Mouse (Mus musculus) left cerebral cortex, adult 18-20 months (tissue): ENCODE measurements around the gene Gpc5. TPM values are rescaled to one million over a fixed set of nuclear protein-coding genes. Genes with fewer than 3 reads are reported as not detected.

Source experiments
- DNase-seq, 2 experiments: peaks; one replicate each; pipeline ENCODE4 v3.0.0; 2021 to 2022; ENCODE audit warnings: low spot score in 2 of 2, mixed read lengths in 1 of 2
- total RNA-seq, 2 experiments: library from RNA; stranded (reverse); gene quantifications; 2 replicates each; pipeline ENCODE4 v1.2.3; 2021

Gene Gpc5
- total RNA-seq, 2 experiments from 2014 or later: 28.9 to 33.1 TPM

DNA sequence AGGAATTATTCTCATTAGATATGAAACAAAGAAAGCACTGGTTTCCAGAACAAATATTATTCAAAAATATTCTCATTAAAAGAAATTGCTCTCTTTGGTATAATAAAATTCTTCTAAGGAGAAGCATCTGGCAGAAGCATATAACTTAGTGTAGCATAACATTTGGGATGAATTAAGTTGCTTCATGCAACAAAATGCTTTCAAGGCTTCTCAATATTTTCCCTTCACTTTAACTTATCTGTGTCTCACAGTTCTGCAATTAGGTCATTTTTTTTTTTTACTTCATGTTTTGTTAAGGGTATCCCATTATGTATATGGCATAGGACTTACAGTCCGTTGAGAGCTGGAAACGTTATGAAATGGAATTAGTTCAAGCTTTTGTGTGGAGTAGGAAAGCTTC lies 250.6 kb downstream of the Gpc5 start:
- no peak for DNase-seq

DNA sequence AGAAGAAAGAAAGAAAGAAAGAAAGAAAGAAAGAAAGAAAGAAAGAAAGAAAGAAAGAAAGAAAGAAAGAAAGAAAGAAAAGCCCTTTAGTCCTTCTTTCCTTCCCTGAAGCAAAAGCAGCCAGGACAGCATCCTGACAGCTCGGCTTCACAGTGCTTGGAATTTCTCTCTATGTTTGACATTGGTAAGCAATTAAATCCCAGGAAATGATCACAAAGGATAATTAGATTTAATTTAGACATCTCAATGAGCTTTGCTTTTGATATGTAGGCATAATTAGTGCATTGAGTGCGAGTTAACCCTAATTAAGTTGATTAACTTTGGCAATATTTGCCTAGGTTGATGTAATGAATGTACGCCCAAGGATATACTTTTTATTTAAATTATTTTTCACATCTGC lies 257.4 kb downstream of the Gpc5 start:
- DNase-seq: no peak

DNA sequence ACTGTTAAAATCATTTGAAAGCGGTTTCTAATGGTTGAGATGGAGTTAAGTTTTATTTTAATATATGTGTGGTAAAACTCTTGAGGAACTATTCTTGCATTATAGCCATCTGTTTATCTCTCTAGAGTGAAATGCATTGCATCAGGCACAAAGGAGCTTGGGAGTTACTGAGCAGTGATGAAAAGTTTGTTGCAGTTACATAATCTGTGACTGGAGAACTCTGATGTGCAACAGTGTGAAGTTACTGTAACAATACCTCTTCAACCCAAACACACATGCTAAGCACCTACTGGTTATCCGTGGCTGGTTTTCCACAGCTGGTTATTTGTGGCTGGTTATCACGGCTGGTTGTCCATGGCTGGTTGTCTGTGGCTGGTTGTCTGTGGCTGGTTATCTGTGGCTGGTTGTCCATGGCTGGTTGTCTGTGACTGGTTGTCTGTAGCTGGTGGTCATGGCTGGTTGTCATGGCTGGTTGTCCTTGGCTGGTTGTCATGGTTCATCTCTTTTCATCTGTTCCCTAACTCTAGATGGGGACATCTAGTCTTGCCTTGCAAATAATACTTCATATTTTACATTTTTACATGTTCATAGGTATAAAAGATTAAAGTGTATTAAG lies 273.4 kb downstream of the Gpc5 start:
- DNase-seq: no peak

DNA sequence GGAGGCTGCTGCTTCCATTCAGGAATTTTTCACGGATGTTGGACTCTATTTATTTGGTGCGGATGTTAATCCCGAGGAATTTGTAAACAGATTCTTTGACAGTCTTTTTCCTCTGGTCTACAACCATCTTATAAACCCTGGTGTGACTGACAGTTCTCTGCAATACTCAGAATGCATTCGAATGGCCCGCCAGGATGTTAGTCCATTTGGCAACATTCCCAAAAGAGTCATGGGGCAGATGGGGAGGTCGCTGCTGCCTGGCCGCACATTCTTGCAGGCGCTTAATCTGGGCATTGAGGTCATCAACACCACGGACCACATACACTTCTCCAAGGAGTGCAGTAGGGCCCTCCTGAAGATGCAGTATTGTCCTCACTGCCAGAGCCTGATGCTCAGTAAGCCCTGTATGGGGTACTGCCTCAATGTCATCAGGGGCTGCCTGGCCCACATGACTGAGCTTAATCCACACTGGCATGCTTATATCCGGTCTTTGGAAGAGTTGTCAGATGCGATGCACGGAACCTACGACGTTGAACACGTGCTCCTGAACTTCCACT lies 277.7 kb downstream of the Gpc5 start:
- DNase-seq: no peak

DNA sequence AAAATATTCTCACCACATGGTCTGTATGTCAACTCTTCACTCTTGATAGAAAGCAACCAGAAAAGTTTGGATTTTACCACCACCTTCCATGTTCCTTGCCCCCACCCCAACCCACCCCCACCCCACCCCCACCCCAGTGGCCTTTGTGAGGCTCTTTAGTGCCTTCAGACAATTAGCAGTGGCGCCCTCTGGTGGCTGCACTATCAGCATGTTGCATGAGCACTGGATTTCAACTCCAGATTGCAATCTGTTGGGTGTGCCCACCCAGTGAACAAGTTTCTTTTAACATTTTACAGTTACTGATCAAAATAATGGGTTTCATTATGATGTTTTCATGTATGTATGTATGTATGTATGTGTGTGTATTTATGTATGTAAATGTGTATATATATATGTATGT lies 279.1 kb downstream of the Gpc5 start:
- DNase-seq: peak; percentile 17 to 53

DNA sequence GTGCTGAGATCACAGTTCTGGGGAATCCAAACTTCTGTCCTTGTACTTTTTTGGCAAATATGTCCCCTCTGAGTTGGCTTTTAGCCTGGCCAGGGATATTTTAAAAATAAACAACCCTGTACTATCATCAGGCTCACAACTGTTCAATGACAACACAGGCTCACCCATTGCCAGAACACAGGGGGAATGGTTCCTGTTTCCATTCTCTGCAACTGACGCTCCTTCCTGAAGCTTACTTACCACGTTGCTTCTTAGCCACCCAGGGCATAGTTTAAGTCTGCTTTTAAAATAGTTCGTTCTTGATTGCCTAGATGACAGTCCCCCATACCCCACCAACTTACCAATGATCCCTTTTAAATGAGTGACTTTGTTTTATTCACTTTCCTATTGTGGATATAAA lies 299.8 kb downstream of the Gpc5 start:
- DNase-seq: no peak

DNA sequence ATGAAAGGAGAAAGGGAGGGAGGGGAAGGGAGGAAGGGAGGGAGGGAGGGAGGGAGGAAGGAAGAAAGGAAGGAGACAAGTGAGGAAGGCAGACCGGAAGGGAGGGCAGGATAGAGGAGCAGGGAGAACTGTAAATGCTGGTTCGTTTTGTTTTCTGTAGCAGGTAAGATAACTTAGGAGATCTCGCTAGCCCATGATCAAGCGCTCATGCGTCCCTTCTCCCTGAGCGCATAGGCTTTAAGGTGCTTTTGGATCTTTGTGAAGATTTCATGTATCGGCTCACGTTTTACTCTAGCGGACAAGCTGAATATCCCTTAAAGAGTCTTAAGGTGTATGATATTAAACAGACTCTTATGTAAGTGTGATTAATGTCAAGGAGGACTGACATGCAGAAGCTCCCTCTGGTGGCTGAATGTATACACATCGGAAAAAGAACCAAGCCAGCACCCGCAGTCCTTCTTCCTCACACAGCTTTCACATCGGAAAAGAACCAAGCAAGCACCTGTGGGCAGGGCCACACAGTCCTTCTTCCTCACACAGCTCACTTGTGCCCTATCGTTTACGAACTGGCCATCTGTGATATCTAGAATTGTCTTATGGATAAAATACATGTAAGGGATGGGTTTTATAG lies 301.0 kb downstream of the Gpc5 start:
- peak; percentile 42 to 50 for DNase-seq

DNA sequence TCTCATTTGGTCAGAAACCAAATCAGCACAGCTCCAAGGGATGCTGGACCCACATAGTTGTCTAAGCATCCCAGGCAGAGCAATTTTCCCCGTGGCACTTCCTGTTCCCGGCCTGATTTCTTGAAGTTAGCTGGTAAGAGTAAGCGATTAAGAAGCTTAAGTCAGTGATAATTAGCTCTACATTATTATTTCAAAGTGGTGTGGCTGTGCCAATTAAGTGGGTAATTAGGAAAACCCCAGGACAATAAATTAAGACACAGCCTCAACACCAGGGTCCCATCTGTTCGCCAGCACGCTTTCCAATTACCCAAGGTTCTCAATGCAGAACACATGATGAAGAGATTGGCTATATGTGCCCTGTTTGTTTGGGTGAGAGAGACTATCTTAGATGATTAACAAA lies 314.6 kb downstream of the Gpc5 start:
- no peak for DNase-seq

DNA sequence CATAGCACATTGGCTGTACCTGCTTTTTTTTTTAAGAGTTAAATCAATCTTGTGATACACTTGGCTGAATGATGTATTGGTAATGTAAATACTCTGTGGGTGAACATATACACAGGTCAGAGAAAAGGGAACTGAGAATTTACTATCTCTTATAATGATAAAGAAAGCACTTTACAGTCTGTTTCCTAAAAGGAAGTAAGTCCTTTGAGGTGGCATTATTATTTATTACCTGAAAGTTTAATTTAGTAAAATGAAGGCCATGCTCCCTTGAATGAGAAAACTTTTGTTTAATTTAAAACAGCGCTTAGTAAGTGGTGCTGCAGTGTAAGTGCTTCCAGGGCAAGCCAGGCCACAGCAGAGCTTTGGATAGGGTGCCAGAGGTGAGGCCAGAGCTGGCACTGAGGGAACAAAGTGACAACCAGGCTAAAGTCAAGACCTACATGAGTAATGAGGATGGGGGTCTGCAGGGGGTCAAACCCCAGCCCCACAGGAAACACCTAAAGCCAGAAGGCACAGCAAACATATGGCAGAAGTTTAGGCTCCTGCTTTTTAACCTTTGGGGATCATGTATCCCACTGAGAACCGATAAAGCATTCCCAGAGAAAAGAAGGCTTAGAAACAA lies 315.4 kb downstream of the Gpc5 start:
- DNase-seq: no peak

DNA sequence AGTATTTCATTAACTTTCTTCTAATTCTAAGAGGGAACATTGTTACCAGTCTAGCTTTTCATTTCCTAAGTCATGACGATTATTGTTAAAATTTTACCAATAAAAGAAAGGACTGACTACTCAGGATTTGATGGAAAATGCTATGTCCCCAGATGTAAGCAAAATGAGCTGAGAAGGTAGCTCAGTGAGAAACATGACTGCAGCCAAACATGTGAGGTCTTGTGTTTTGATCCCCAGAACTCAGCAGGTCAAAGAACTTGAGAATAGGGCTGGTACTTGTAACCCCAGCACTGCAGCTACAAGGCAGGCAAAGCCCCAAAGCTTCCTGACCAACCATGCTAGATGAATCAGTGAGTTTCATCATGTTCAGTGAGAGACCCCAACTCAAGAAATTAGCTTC lies 318.9 kb downstream of the Gpc5 start:
- DNase-seq: no peak

DNA sequence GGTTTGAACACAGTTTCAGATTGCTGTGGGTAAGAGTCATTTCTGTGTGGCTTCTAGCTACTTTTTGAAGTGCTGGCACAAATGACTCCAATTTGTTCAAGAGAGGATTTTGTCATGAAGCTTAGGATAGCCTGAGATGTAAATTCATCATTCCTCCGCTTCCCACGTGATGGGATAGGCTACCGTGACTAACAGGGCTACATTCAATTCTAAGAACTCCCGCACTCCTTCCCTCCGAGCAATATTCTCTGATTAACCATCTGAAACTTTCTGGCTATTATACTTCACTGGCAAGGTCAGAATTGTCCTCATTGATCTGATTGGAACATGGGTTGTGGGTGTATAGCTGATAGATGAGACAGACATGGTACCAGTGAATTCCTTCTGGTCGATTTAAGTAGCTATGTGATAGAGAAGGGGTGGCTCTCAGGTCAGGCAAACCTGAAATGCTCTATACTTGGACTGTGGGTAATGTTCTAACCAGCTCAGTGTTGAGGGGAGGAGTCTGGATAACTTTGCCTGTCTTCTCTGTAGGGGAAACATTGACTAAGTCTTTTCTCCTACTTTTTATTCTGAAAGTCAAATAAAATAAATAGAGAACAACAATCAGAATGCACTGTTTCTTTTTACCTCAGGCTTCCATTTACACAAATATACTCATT lies 319.6 kb downstream of the Gpc5 start:
- no peak for DNase-seq

DNA sequence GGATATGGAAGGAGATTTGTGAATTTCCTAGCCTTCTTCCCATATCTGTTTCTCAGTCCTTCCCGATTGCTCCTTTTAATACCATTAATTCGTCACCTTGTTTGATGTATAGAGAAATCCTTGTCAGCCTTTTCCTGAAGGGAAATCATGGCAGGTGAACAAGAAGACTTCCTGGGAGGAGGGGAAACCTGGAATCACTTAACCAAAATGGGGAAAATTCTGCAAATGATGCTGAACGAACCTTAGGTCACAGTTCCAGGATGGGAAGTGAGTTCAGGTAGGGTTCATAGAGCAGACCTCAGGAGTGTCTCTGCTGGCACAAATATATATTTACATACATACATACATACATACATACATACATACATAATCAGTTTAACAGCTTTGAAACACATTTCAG lies 320.8 kb downstream of the Gpc5 start:
- DNase-seq: no peak

DNA sequence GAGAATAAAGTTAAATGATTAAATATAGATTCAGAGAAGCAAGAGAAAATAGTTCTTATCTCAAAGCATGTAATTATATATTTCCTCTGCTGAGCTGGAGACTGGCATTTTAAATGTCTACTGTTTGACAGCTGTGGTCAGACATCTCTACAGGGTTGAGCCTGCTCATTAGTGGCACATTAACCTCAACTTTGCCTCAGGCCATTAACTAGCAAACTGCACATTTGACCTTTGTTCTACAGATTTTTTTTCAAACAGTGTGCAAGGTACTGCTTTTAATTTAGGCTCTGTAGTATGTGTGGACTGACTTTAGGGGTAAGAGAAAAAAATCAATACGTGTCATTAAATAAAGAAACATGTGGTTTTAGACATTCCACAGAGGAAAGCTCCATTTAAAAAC lies 321.4 kb downstream of the Gpc5 start:
- DNase-seq: no peak

DNA sequence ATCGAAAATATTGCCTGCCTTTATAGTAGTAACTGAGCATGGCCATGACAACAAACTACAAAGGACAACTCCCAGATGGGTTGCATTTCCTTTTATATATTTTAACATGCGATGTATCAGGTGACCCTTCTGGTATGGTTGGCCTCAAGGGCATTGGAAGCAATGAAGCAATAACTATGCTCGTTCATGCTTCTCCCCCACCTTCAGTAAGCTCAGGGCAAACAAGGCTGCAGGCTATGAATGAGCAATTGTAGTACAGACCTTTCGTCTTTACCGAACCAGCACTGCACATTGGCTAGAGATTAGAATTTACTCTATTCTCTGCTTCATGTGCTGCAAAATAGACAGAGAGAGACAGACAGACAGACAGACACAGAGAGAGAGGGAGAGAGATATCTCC lies 322.5 kb downstream of the Gpc5 start:
- DNase-seq: no peak

DNA sequence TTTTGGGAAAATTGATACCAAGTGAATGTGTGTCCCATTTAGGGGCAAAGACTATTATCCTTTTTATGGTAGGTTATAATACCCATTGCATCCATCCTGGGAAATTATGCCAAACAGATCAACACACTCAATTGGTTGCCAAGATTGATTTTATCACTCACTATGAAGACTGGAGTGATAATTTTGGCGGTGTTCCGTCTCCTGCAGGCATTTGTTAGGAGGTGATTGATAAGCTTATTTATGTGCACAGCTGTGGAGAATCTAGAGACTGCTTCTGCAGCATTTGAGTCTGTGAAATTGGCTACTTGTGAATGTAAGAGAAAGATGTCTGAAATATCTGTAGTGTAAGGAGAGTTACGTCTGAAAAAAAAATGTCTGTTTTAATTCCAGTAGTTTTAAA lies 340.0 kb downstream of the Gpc5 start:
- DNase-seq: no peak

DNA sequence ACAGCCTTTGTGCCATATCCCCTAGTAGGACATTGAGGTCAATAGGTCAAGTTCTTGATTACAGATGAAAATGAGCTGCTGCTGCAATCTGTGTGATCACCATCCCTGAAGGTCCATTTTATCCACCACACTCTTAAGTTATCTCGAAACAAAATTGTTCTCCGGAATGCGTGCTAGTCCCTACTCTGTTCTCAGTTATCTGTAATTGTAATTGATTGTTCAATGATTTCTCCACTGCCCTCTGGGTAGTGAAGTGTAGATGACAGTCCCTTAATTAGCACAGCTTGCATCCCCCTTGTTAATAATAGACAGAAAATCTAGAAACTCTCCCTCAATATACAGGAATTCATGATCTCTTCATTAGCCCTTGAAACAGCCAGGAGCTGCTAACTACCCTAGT lies 340.4 kb downstream of the Gpc5 start:
- DNase-seq: no peak

DNA sequence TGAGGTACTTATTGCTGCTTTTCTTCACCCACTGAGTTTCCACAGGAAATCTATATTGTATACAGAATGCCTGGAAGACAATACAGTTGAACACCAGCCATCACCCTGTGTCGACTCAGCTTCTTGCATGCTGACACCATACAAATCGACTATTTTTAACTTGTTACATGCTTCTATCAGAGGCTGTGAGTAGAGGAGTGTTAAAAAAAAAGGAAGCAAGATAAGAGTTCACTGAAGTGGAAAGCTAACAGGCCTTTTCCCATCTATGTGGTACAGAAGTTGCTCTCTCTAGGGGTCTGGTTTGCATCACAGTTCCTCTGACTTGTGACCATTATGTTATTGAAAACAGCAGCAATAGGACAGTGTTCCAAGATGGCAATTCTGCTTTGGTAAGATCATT lies 344.6 kb downstream of the Gpc5 start:
- DNase-seq: no peak

DNA sequence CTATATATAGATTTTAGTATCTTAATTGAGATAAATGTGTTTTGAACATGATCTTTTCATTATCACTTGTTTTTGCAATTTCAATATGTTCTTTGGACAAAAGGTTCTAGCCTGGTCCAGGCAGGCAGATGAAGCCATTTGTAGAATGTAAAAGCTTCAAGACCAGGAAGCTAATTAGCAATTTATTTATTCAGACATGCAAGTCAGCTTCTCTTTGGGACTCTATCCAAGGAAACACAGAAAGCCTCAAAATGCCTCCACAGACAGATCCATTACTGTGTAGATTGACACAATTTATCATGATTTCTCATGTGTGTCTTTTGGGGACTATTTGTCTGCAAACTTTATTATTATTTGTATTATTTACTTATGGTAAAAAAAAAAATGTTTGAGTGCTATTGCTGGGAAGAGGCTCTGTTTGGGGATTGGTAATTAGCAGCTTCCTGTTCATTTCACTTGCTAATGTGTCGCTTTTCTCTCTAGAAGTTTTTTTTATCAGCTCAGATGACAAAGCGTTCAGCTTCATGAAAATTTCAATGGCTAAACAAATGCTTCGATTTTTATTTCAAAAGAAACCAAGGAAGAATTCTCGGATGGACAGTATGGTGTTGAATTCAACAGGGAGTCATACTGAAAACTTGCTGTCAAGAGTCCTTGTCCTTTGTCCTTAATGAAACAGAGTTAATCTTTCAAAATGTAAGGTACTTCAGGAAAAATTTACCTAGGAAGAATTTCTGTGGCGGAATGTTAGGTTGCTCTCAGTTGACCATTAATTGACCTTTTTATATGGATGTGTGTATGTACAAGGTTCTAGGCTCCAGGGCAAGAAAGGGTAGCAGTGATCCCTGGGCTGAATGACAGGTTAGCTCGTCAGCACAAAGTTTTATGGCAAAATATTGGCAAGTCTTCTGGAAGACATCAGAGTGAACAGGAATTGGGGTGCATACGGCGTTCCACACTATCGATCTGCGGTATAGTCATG lies 353.1 kb downstream of the Gpc5 start:
- DNase-seq: no peak

DNA sequence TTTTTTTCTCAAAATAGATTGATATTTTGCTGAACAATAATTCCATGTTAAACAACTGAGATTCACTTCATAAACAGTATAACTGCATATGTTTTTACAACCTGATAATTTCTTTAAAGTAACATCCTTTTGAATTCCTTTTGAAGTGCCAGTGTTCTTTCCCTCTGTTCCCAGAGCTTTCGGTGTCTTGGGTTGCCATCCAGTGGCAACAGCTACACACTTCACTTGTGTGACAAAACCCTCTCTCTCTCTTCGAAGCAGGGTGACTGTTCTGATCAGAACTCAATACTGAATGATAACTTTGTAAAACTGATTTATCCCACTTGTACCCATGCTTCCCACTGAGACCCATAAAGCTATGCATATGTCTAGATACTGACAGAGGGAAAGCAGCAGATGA lies 358.9 kb downstream of the Gpc5 start:
- peak in 1 of 2 experiments; percentile 7 for DNase-seq

DNA sequence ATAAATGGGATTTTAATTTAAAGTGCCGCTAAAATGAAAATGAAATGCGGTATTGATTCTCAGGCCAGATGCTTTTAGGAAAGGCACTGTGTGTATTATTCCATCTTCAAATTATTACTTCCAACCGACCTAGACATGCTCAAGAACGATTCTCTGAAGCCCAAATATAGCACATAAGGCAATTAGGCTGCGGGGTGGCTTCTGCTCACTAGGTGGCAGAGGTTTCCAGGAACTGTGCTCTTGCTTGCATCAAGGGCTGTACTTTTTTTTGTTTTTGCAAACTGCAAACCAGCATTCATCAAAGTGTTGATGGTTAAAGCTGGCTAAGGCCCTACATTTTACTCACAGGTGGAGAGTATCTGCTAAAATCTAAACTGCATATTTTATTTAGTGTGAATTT lies 375.9 kb downstream of the Gpc5 start:
- no peak for DNase-seq

DNA sequence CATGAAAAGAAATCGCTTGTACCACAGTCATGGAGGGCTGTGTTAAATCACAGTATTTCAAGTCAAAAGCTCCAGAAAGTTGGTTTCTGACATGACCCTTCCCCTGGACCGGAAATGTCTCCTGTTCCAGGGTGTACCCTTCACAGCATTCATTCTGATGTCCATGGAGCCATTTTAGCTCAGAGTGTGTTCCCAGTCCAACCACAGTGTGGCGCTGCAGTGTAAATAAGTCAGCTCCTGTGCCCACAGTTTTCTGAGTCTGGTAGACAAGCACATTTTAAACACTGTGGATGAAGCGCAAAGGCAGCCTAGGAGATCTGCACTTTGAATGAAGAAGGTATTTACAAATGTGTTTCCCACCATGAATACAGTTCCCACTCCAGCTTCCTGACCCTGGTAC lies 383.2 kb downstream of the Gpc5 start:
- DNase-seq: peak; percentile 55 to 65
